ENCODE assay signal across 33 mouse cellular contexts in genomic region chr5:97108333-97108732, GRCm38 (mm10). TPM values are rescaled to one million over a fixed set of nuclear protein-coding genes. Genes with fewer than 3 reads are reported as not detected.
A peak's percentile ranks its signal among the peaks of the same experiment; 100 is the strongest.
DNase-seq lines count a peak whose midpoint lies in the region; ATAC-seq and TF ChIP-seq lines count a peak whose summit lies in the region.
"Had no signal": no experiment of that assay in that cellular context is flagged by ENCODE, and none has a peak within 500 bp of the region (broad histone marks: within the 10 kb centered on the region; RNA-seq: fewer than 3 reads in every experiment).

No protein-coding gene starts in this region.

- TF ChIP-seq POLR2A in MEL (IDR thresholded peaks at IDR 0.05; ENCODE audit: control insufficient read depth in 1 of 2, insufficient read depth in 1 of 2, low read depth in 1 of 2, low read length in 2 of 2, poor library complexity in 1 of 2) = no peak
- TF ChIP-seq POLR2A in embryonic fibroblast, embryonic 13.5 days (IDR thresholded peaks at IDR 0.05; ENCODE audit: low read depth, low read length) = peak; percentile 48; the same call in 1 of the 2 replicates

- DNase-seq in MEL (ENCODE audit: low read depth, low spot score) = peak; percentile 40
- DNase-seq in left cerebral cortex, adult 9 months (ENCODE audit: low spot score in 2 of 2) = no peak
- DNase-seq in right cerebral cortex, postnatal 25 days = no peak
- no peak for DNase-seq in urinary bladder, adult 18-20 months (ENCODE audit: low spot score in 2 of 2)
- DNase-seq: adrenal gland, postnatal 25 days; cerebellum, adult 11-12 months; cerebellum, adult 9-11 months; gastrocnemius, adult 2 months; gastrocnemius, postnatal 36 days; heart, postnatal 14 days; kidney, adult 9 months; kidney, postnatal 10 days; layer of hippocampus, postnatal 36 days; liver; lung, embryonic 14.5 days; lung, postnatal 14 days; retina, postnatal 1 day; right cerebral cortex, postnatal 14 days; spleen, adult 18-20 months; thymus, adult 18-20 months; thymus, postnatal 25 days had no signal

- H3K9me3 ChIP-seq in hindbrain, embryonic 13.5 days = no peaks in the 10 kb centered on the region
- H3K9me3 ChIP-seq in hindbrain, embryonic 12.5 days (replicated peaks) = no peaks in the 10 kb centered on the region
- no peaks in the 10 kb centered on the region for H3K9me3 ChIP-seq in MEL (replicated peaks; ENCODE audit: insufficient read depth, low read length)
- H3K9me3 ChIP-seq: embryonic facial prominence, embryonic 13.5 days; forebrain, embryonic 12.5 days; hindbrain, embryonic 10.5 days; midbrain, embryonic 12.5 days; neural tube, embryonic 15.5 days had no signal

- H3K9ac ChIP-seq in hindbrain, embryonic 13.5 days = no peak overlapping the region; the same call in 1 of the 2 replicates
- no peak overlapping the region for H3K9ac ChIP-seq in hindbrain, embryonic 12.5 days
- peak overlapping the region; percentile 9; the same call in 1 of the 2 replicates for H3K9ac ChIP-seq in MEL (ENCODE audit: control insufficient read depth, low read depth, low read length, poor library complexity, severe bottlenecking)
- H3K9ac ChIP-seq: embryonic facial prominence, embryonic 13.5 days; forebrain, embryonic 12.5 days; liver, embryonic 14.5 days; lung, embryonic 14.5 days; midbrain, embryonic 12.5 days; neural tube, embryonic 15.5 days had no signal

- TF ChIP-seq EP300 in MEL (IDR thresholded peaks at IDR 0.05; ENCODE audit: low read depth in 1 of 2, low read length in 2 of 2) = peak in 1 of 2 experiments; percentile 33; a peak in 1 of 4 replicates

- TF ChIP-seq RAD21 in MEL (IDR thresholded peaks at IDR 0.05; ENCODE audit: low read depth, low read length) = no peak

- TF ChIP-seq CTCF in MEL (IDR thresholded peaks at IDR 0.05 in 2 of 3, conservative IDR thresholded peaks at IDR 0.05 in 1 of 3; ENCODE audit: control insufficient read depth in 1 of 3, insufficient read depth in 1 of 3, low read depth in 2 of 3, low read length in 3 of 3, poor library complexity in 1 of 3, severe bottlenecking in 1 of 3) = no peak
- TF ChIP-seq CTCF in embryonic fibroblast, embryonic 13.5 days (IDR thresholded peaks at IDR 0.05; ENCODE audit: borderline replicate concordance, insufficient read depth, low read length) = no peak

- no peaks in the 10 kb centered on the region for H3K79me2 ChIP-seq in MEL (ENCODE audit: control insufficient read depth, insufficient read depth, low read length, poor library complexity)

- 87% methylated on average over 5 of the region's 5 CpGs for WGBS in hindbrain, embryonic 13.5 days
- 94% methylated on average over 5 of the region's 5 CpGs for WGBS in hindbrain, embryonic 12.5 days

- no peak overlapping the region for H3K27ac ChIP-seq in hindbrain, embryonic 13.5 days
- no peak overlapping the region for H3K27ac ChIP-seq in hindbrain, embryonic 12.5 days
- H3K27ac ChIP-seq in MEL (ENCODE audit: control insufficient read depth, low read depth, low read length) = peak overlapping the region; percentile 67; the same call in 1 of the 2 replicates
- no peak overlapping the region for H3K27ac ChIP-seq in embryonic fibroblast, embryonic 13.5 days (ENCODE audit: insufficient read depth, low read length)
- H3K27ac ChIP-seq: embryonic facial prominence, embryonic 13.5 days; forebrain, embryonic 12.5 days; gastrocnemius, adult 2 months; hindbrain, embryonic 10.5 days; liver, embryonic 14.5 days; midbrain, embryonic 12.5 days; neural tube, embryonic 15.5 days; stomach, postnatal 0 days had no signal

- peaks cover 29% of the 10 kb centered on the region for H3K36me3 ChIP-seq in hindbrain, embryonic 13.5 days
- peaks cover 17% of the 10 kb centered on the region for H3K36me3 ChIP-seq in hindbrain, embryonic 12.5 days
- H3K36me3 ChIP-seq in MEL (ENCODE audit: control insufficient read depth in 1 of 2, insufficient read depth in 2 of 2, low read length in 2 of 2) = peaks cover 0 to 21% of the 10 kb centered on the region in 2 experiments; a peak in 2 of 4 replicates

- no peaks in the 10 kb centered on the region for H3K27me3 ChIP-seq in hindbrain, embryonic 13.5 days
- H3K27me3 ChIP-seq in hindbrain, embryonic 12.5 days = no peaks in the 10 kb centered on the region
- H3K27me3 ChIP-seq in MEL (ENCODE audit: control insufficient read depth in 1 of 2, insufficient read depth in 2 of 2, low read length in 2 of 2) = no peaks in the 10 kb centered on the region
- H3K27me3 ChIP-seq: embryonic facial prominence, embryonic 13.5 days; forebrain, embryonic 12.5 days; midbrain, embryonic 12.5 days; neural tube, embryonic 15.5 days had no signal

- ATAC-seq in hindbrain, embryonic 13.5 days (ENCODE audit: low FRiP score) = no peak
- ATAC-seq in hindbrain, embryonic 12.5 days (ENCODE audit: low FRiP score) = no peak
- ATAC-seq: intestine, postnatal 0 days had no signal

- no peak overlapping the region for H3K4me3 ChIP-seq in hindbrain, embryonic 13.5 days
- H3K4me3 ChIP-seq in hindbrain, embryonic 12.5 days = no peak overlapping the region
- no peak overlapping the region for H3K4me3 ChIP-seq in MEL (ENCODE audit: control insufficient read depth in 1 of 2, insufficient read depth in 1 of 2, low read depth in 2 of 2, low read length in 2 of 2)
- no peak overlapping the region for H3K4me3 ChIP-seq in embryonic fibroblast, embryonic 13.5 days (ENCODE audit: insufficient read depth, low read length)
- H3K4me3 ChIP-seq: embryonic facial prominence, embryonic 13.5 days; erythroblast, embryonic 14.5 days; forebrain, embryonic 12.5 days; gastrocnemius, adult 2 months; hindbrain, embryonic 10.5 days; midbrain, embryonic 12.5 days; neural tube, embryonic 15.5 days had no signal

- peaks cover 33% of the 10 kb centered on the region for H3K4me1 ChIP-seq in hindbrain, embryonic 13.5 days (replicated peaks)
- peaks cover 21% of the 10 kb centered on the region for H3K4me1 ChIP-seq in hindbrain, embryonic 12.5 days
- H3K4me1 ChIP-seq in MEL (ENCODE audit: control insufficient read depth in 1 of 2, insufficient read depth in 2 of 2, low read length in 2 of 2) = peaks cover 17 to 27% of the 10 kb centered on the region in 2 experiments; a peak in 3 of 4 replicates
- H3K4me1 ChIP-seq in embryonic fibroblast, embryonic 13.5 days (ENCODE audit: control insufficient read depth, insufficient read depth, low read length) = no peaks in the 10 kb centered on the region

- H3K4me2 ChIP-seq in hindbrain, embryonic 13.5 days = peak overlapping the region; percentile 10; the same call in 1 of the 2 replicates
- H3K4me2 ChIP-seq in hindbrain, embryonic 12.5 days (replicated peaks) = no peak overlapping the region
- H3K4me2 ChIP-seq: embryonic facial prominence, embryonic 13.5 days; forebrain, embryonic 12.5 days; lung, embryonic 14.5 days; midbrain, embryonic 12.5 days had no signal

TF ChIP-seq in MEL, 35 proteins besides CTCF, POLR2A, EP300 and RAD21:
- TF ChIP-seq MAX (IDR thresholded peaks at IDR 0.05; ENCODE audit: low read length) (no peak), GABPA (IDR thresholded peaks at IDR 0.05; ENCODE audit: low read depth, low read length) (no peak), CHD2 (IDR thresholded peaks at IDR 0.05; ENCODE audit: low read length) (no peak), POLR2AphosphoS5 (IDR thresholded peaks at IDR 0.05; ENCODE audit: borderline replicate concordance, low read depth, low read length) (no peak), HCFC1 (IDR thresholded peaks at IDR 0.05; ENCODE audit: low read depth, low read length) (no peak), ZC3H11A (IDR thresholded peaks at IDR 0.05; ENCODE audit: low read depth, low read length) (no peak), MXI1 (IDR thresholded peaks at IDR 0.05; ENCODE audit: low read depth, low read length) (no peak), NRF1 (IDR thresholded peaks at IDR 0.05; ENCODE audit: insufficient read depth, low read depth, low read length, poor library complexity, severe bottlenecking) (no peak), SIN3A (IDR thresholded peaks at IDR 0.05; ENCODE audit: low read length) (peak; percentile 23; the same call in 1 of the 2 replicates), ETS1 (IDR thresholded peaks at IDR 0.05; ENCODE audit: low read depth, low read length) (peak; percentile 20; the same call in 1 of the 2 replicates)

RNA-seq across cellular contexts. Expression of gene Paqr3, which starts 3.1 kb away (rescaled TPM):
- 20.9 and 22.5 TPM in 2 replicates for polyA plus RNA-seq in hindbrain, embryonic 13.5 days (2015; fragmentation: Nextera tagmentation; extraction: Ambion mirVana)
- polyA plus RNA-seq in hindbrain, embryonic 12.5 days (2016; fragmentation: Nextera tagmentation; extraction: Ambion mirVana) = 20.5 and 21.8 TPM in 2 replicates
- total RNA-seq in MEL (2012; rRNA removed) = 3.3 and 4.3 TPM in 2 replicates
- polyA plus RNA-seq in MEL (2012; ENCODE audit: insufficient read depth in 1 of 2, insufficient read length in 2 of 2, low read depth in 1 of 2, low replicate concordance in 2 of 2, missing spikeins in 1 of 2) = 1 to 10 TPM in 1 of 2 experiments, not detected in 1; 6.4 TPM
- polyA plus RNA-seq in embryonic fibroblast, embryonic 13.5 days (2011; ENCODE audit: insufficient read length, low read depth, missing spikeins) = 8.7 and 13.5 TPM in 2 replicates
